Mouse (Mus musculus): ENCODE results near the gene Tatdn2. TPM values are rescaled to one million over a fixed set of nuclear protein-coding genes. Genes with fewer than 3 reads are reported as not detected.

Gene Tatdn2
- polyA plus RNA-seq, 1 experiment from 2014 or later, result 0.97 TPM

GRCm38 (mm10) chr6:113719878-113720277 is 23.0 kb downstream of the Tatdn2 start, which contains the start of gene Ghrl:
Gene Ghrl (minus strand): TSS chr6:113719880.
- Histone ChIP-seq H3K4me2 (ENCODE audit: low read depth) (no peak within 1 kb of the TSS), H3K36me3 (ENCODE audit: control insufficient read depth, insufficient read depth, low read length) (peaks cover 12% of the 10 kb centered on the region), H3K4me1 (ENCODE audit: control insufficient read depth, insufficient read depth, low read length) (no peaks in the 10 kb centered on the region), H3K27me3 (ENCODE audit: control insufficient read depth, insufficient read depth, low read length) (no peaks in the 10 kb centered on the region), H3K4me3 (ENCODE audit: low read depth, low read length) (no peak within 1 kb of the TSS), H3K9ac (ENCODE audit: low read length) (no peak within 1 kb of the TSS), H3K27ac (ENCODE audit: low read depth, low read length) (no peak within 1 kb of the TSS), H3K9me3 (ENCODE audit: control insufficient read depth, low read length) (no peaks in the 10 kb centered on the region)
- WGBS, result 90% methylated on average over 3 of the region's 3 CpGs
- no peak for ATAC-seq (ENCODE audit: insufficient read depth, low FRiP score, low TSS enrichment)
- DNase-seq (ENCODE audit: low spot score), result no peak

GRCm38 (mm10) chr6:113721061-113721460 is 24.2 kb downstream of the Tatdn2 start:
- DNase-seq (ENCODE audit: low spot score) (no peak), ATAC-seq (ENCODE audit: insufficient read depth, low FRiP score, low TSS enrichment) (no peak)
- Histone ChIP-seq H3K27ac (ENCODE audit: low read depth, low read length) (no peak overlapping the region), H3K27me3 (ENCODE audit: control insufficient read depth, insufficient read depth, low read length) (no peaks in the 10 kb centered on the region), H3K9ac (ENCODE audit: low read length) (no peak overlapping the region), H3K4me2 (ENCODE audit: low read depth) (no peak overlapping the region), H3K4me3 (ENCODE audit: low read depth, low read length) (no peak overlapping the region), H3K9me3 (ENCODE audit: control insufficient read depth, low read length) (no peaks in the 10 kb centered on the region), H3K4me1 (ENCODE audit: control insufficient read depth, insufficient read depth, low read length) (no peaks in the 10 kb centered on the region), H3K36me3 (ENCODE audit: control insufficient read depth, insufficient read depth, low read length) (peaks cover 10% of the 10 kb centered on the region; the same call in 1 of the 2 replicates)
- 94% methylated on average over 4 of the region's 4 CpGs for WGBS

- Histone ChIP-seq H3K27me3 (ENCODE audit: control insufficient read depth, insufficient read depth, low read length) (no peaks in the 10 kb centered on the region), H3K36me3 (ENCODE audit: control insufficient read depth, insufficient read depth, low read length) (peaks cover 13% of the 10 kb centered on the region), H3K9ac (ENCODE audit: low read length) (no peak overlapping the region), H3K4me1 (ENCODE audit: control insufficient read depth, insufficient read depth, low read length) (no peaks in the 10 kb centered on the region), H3K4me2 (ENCODE audit: low read depth) (no peak overlapping the region), H3K4me3 (ENCODE audit: low read depth, low read length) (no peak overlapping the region), H3K27ac (ENCODE audit: low read depth, low read length) (no peak overlapping the region), H3K9me3 (ENCODE audit: control insufficient read depth, low read length) (no peaks in the 10 kb centered on the region)
- 90% methylated on average over 7 of the region's 7 CpGs for WGBS
- ATAC-seq (ENCODE audit: insufficient read depth, low FRiP score, low TSS enrichment), result no peak
- DNase-seq (ENCODE audit: low spot score), result no peak
These were observed 31.3 kb downstream of the Tatdn2 start for GRCm38 (mm10) chr6:113728181-113728580.

GRCm38 (mm10) chr6:113731296-113731695 is 34.4 kb downstream of the Tatdn2 start:
- 94% methylated on average over 3 of the region's 3 CpGs for WGBS
- Histone ChIP-seq H3K36me3 (ENCODE audit: control insufficient read depth, insufficient read depth, low read length) (peaks cover 24% of the 10 kb centered on the region), H3K4me2 (ENCODE audit: low read depth) (no peak overlapping the region), H3K9me3 (ENCODE audit: control insufficient read depth, low read length) (no peaks in the 10 kb centered on the region), H3K4me1 (ENCODE audit: control insufficient read depth, insufficient read depth, low read length) (no peaks in the 10 kb centered on the region), H3K9ac (ENCODE audit: low read length) (no peak overlapping the region), H3K27ac (ENCODE audit: low read depth, low read length) (no peak overlapping the region), H3K4me3 (ENCODE audit: low read depth, low read length) (no peak overlapping the region), H3K27me3 (ENCODE audit: control insufficient read depth, insufficient read depth, low read length) (no peaks in the 10 kb centered on the region)
- ATAC-seq (ENCODE audit: insufficient read depth, low FRiP score, low TSS enrichment) (no peak), DNase-seq (ENCODE audit: low spot score) (no peak)

GRCm38 (mm10) chr6:113737318-113738046 is 40.6 kb downstream of the Tatdn2 start:
- Histone ChIP-seq H3K9ac (ENCODE audit: low read length) (no peak overlapping the region), H3K36me3 (ENCODE audit: control insufficient read depth, insufficient read depth, low read length) (peaks cover 15% of the 10 kb centered on the region), H3K27ac (ENCODE audit: low read depth, low read length) (no peak overlapping the region), H3K4me3 (ENCODE audit: low read depth, low read length) (no peak overlapping the region), H3K9me3 (ENCODE audit: control insufficient read depth, low read length) (no peaks in the 10 kb centered on the region), H3K4me1 (ENCODE audit: control insufficient read depth, insufficient read depth, low read length) (no peaks in the 10 kb centered on the region), H3K27me3 (ENCODE audit: control insufficient read depth, insufficient read depth, low read length) (no peaks in the 10 kb centered on the region), H3K4me2 (ENCODE audit: low read depth) (no peak overlapping the region)
- no peak for DNase-seq (ENCODE audit: low spot score)
- 93% methylated on average over 9 of the region's 9 CpGs for WGBS
- ATAC-seq (ENCODE audit: insufficient read depth, low FRiP score, low TSS enrichment), result no peak

- 7% methylated on average over 41 of the region's 41 CpGs for WGBS
- Histone ChIP-seq H3K9ac (ENCODE audit: low read length) (peak within 1 kb of the TSS; percentile 66), H3K4me1 (ENCODE audit: control insufficient read depth, insufficient read depth, low read length) (no peaks in the 10 kb centered on the region), H3K36me3 (ENCODE audit: control insufficient read depth, insufficient read depth, low read length) (peaks cover 5% of the 10 kb centered on the region), H3K4me3 (ENCODE audit: low read depth, low read length) (peak within 1 kb of the TSS; percentile 52), H3K27me3 (ENCODE audit: control insufficient read depth, insufficient read depth, low read length) (no peaks in the 10 kb centered on the region), H3K27ac (ENCODE audit: low read depth, low read length) (no peak within 1 kb of the TSS), H3K4me2 (ENCODE audit: low read depth) (peak within 1 kb of the TSS; percentile 53), H3K9me3 (ENCODE audit: control insufficient read depth, low read length) (no peaks in the 10 kb centered on the region)
- DNase-seq (ENCODE audit: low spot score), result peak; percentile 91
- ATAC-seq (ENCODE audit: insufficient read depth, low FRiP score, low TSS enrichment), result peak; percentile 87
These were observed 43.7 kb downstream of the Tatdn2 start, which contains the start of gene Sec13 for GRCm38 (mm10) chr6:113740236-113741217. Gene Sec13 (minus strand): TSS chr6:113740743.

- no peak overlapping the region for H3K4me3 ChIP-seq (ENCODE audit: low read depth, low read length)
- H3K9me3 ChIP-seq (ENCODE audit: control insufficient read depth, low read length), result no peaks in the 10 kb centered on the region
- H3K36me3 ChIP-seq (ENCODE audit: control insufficient read depth, insufficient read depth, low read length), result peaks cover 3% of the 10 kb centered on the region
- H3K9ac ChIP-seq (ENCODE audit: low read length), result no peak overlapping the region
- no peak overlapping the region for H3K4me2 ChIP-seq (ENCODE audit: low read depth)
- H3K27ac ChIP-seq (ENCODE audit: low read depth, low read length), result no peak overlapping the region
- H3K4me1 ChIP-seq (ENCODE audit: control insufficient read depth, insufficient read depth, low read length), result no peaks in the 10 kb centered on the region
- H3K27me3 ChIP-seq (ENCODE audit: control insufficient read depth, insufficient read depth, low read length), result no peaks in the 10 kb centered on the region
- ATAC-seq (ENCODE audit: insufficient read depth, low FRiP score, low TSS enrichment) (no peak), DNase-seq (ENCODE audit: low spot score) (no peak)
- WGBS, result 75% methylated on average over 2 of the region's 2 CpGs
These were observed 44.6 kb downstream of the Tatdn2 start for GRCm38 (mm10) chr6:113741425-113741824.

- peaks cover 3% of the 10 kb centered on the region for H3K36me3 ChIP-seq (ENCODE audit: control insufficient read depth, insufficient read depth, low read length)
- H3K9me3 ChIP-seq (ENCODE audit: control insufficient read depth, low read length), result no peaks in the 10 kb centered on the region
- no peak overlapping the region for H3K27ac ChIP-seq (ENCODE audit: low read depth, low read length)
- ATAC-seq (ENCODE audit: insufficient read depth, low FRiP score, low TSS enrichment) (no peak), DNase-seq (ENCODE audit: low spot score) (no peak)
- H3K9ac ChIP-seq (ENCODE audit: low read length), result no peak overlapping the region
- H3K27me3 ChIP-seq (ENCODE audit: control insufficient read depth, insufficient read depth, low read length), result no peaks in the 10 kb centered on the region
- WGBS, result 77% methylated on average over 1 of the region's 1 CpGs
- no peak overlapping the region for H3K4me3 ChIP-seq (ENCODE audit: low read depth, low read length)
- no peak overlapping the region for H3K4me2 ChIP-seq (ENCODE audit: low read depth)
- no peaks in the 10 kb centered on the region for H3K4me1 ChIP-seq (ENCODE audit: control insufficient read depth, insufficient read depth, low read length)
These were observed 45.5 kb downstream of the Tatdn2 start for GRCm38 (mm10) chr6:113742321-113742720.

Measured in neural tube, embryonic 11.5 days (tissue).